Mouse (Mus musculus): ENCODE results near the gene Sf1.

- no peak for TF ChIP-seq CTCF (IDR thresholded peaks at IDR 0.05; ENCODE audit: low read depth, low read length)
- TF ChIP-seq POLR2A (IDR thresholded peaks at IDR 0.05; ENCODE audit: borderline replicate concordance, low read depth, low read length), result no peak
Observed at GRCm38 (mm10) chr19:6346661-6347060, 16.8 kb upstream of the Sf1 start.

Data from bone marrow macrophage, adult 2 months (primary cell).